8 mouse cellular contexts compared by ENCODE assay signal in genomic region chr11:59526472-59527080, GRCm38 (mm10). TPM values are rescaled to one million over a fixed set of nuclear protein-coding genes. Genes with fewer than 3 reads are reported as not detected.
DNase-seq lines count a peak whose midpoint lies in the region; ATAC-seq and TF ChIP-seq lines count a peak whose summit lies in the region.

Gene Zkscan17, minus strand, starts transcription at chr11:59526751.

- no peak for TF ChIP-seq POLR2A in testis, adult 2 months (IDR thresholded peaks at IDR 0.05; ENCODE audit: control insufficient read depth, low read depth, low read length)

- intact Hi-C loops in left cerebral cortex, postnatal 10 days (cut with DNase I): loop anchor here (2.0 to 10.0 kb wide), 4 partner anchors 41 to 248 kb away; no protein-coding TSS in a partner anchor

- H3K4me1 ChIP-seq in intestine, postnatal 0 days (replicated peaks; ENCODE audit: control insufficient read depth, insufficient read depth, low read length): no peaks in the 10 kb centered on the region
- no peaks in the 10 kb centered on the region; the same call in 1 of the 2 replicates for H3K4me1 ChIP-seq in testis, adult 2 months (ENCODE audit: control insufficient read depth, insufficient read depth, low read length)

- no peak within 1 kb of the TSS for H3K27ac ChIP-seq in intestine, postnatal 0 days (ENCODE audit: low read depth, low read length)
- H3K27ac ChIP-seq in testis, adult 2 months (ENCODE audit: control insufficient read depth, insufficient read depth, low read depth, low read length): no peak within 1 kb of the TSS

- peak in 1 of 2 experiments; percentile 48 for DNase-seq in left cerebral cortex, postnatal 10 days (ENCODE audit: extremely low spot score in 1 of 2, low spot score in 2 of 2)
- no peak for DNase-seq in left cerebral cortex, adult 18-20 months (ENCODE audit: low spot score in 2 of 2)
- peak; percentile 24 for DNase-seq in adrenal gland, postnatal 25 days
- DNase-seq in gastrocnemius, postnatal 4 days (ENCODE audit: low spot score in 2 of 2): no peak
- no peak for DNase-seq in frontal cortex, postnatal 36 days (ENCODE audit: low spot score in 2 of 2)

- no peak within 1 kb of the TSS for H3K9ac ChIP-seq in intestine, postnatal 0 days (ENCODE audit: low read depth, low read length)

- no peak within 1 kb of the TSS for H3K4me3 ChIP-seq in intestine, postnatal 0 days (ENCODE audit: low read depth, low read length)
- no peak within 1 kb of the TSS for H3K4me3 ChIP-seq in testis, adult 2 months (ENCODE audit: control insufficient read depth, low read depth, low read length)

- H3K36me3 ChIP-seq in intestine, postnatal 0 days (ENCODE audit: control insufficient read depth, insufficient read depth): no peaks in the 10 kb centered on the region
- no peaks in the 10 kb centered on the region for H3K36me3 ChIP-seq in testis, adult 2 months (ENCODE audit: control insufficient read depth, insufficient read depth, low read length)

- peak; percentile 54 for TF ChIP-seq CTCF in intestine, postnatal 0 days (IDR thresholded peaks at IDR 0.05; ENCODE audit: low read depth)
- TF ChIP-seq CTCF in testis, adult 2 months (IDR thresholded peaks at IDR 0.05; ENCODE audit: control insufficient read depth, insufficient read depth, insufficient replicate concordance, low read depth, low read length): peak; percentile 36; the same call in 1 of the 2 replicates

- 44% methylated on average over 8 of the region's 8 CpGs for WGBS in intestine, postnatal 0 days

- no peak for ATAC-seq in intestine, postnatal 0 days
- ATAC-seq in megakaryocyte, adult 5-6 weeks (ENCODE audit: poor library complexity, severe bottlenecking): peak; percentile 80

- H3K27me3 ChIP-seq in intestine, postnatal 0 days (replicated peaks; ENCODE audit: control insufficient read depth, insufficient read depth, low read length): no peaks in the 10 kb centered on the region
- H3K27me3 ChIP-seq in testis, adult 2 months (ENCODE audit: control insufficient read depth, insufficient read depth, low read length): no peaks in the 10 kb centered on the region

- no peak within 1 kb of the TSS for H3K4me2 ChIP-seq in intestine, postnatal 0 days (replicated peaks; ENCODE audit: low read depth)

- H3K9me3 ChIP-seq in intestine, postnatal 0 days (ENCODE audit: control insufficient read depth): no peaks in the 10 kb centered on the region

RNA-seq across cellular contexts. Expression of gene Zkscan17, which starts in this region (rescaled TPM):
- total RNA-seq in left cerebral cortex, postnatal 10 days (2021): 10 to 100 TPM; 15.6 to 16.2 TPM
- 10 to 100 TPM in 1 of 2 experiments, 1 to 10 TPM in 1; 8.1 to 11.1 TPM for total RNA-seq in left cerebral cortex, adult 18-20 months (2021)
- 18.8 and 23.9 TPM in 2 replicates for total RNA-seq in adrenal gland, postnatal 25 days (2021)
- total RNA-seq in gastrocnemius, postnatal 4 days (2021): 10 to 100 TPM; 21.1 to 22.0 TPM
- polyA plus RNA-seq in intestine, postnatal 0 days (2015; fragmentation: Nextera tagmentation; extraction: Ambion mirVana): 5.4 and 6.2 TPM in 2 replicates
- total RNA-seq in megakaryocyte, adult 5-6 weeks (2015): 9.0 and 9.4 TPM in 2 replicates
- total RNA-seq in megakaryocyte, adult 5-6 weeks (2017): 7.4 and 13.4 TPM in 2 replicates
- polyA plus RNA-seq in testis, adult 2 months (2012; rRNA removed): 75.9 and 80.8 TPM in 2 replicates

Comparison
In these comparisons a context has a peak if more than half of its experiments do, and no peak if none do; other contexts are left out.
1. RNA of gene Zkscan17 (polyA plus RNA-seq): 75.9 to 80.8 TPM in testis, adult 2 months; 5.4 to 6.2 TPM in intestine, postnatal 0 days; every median in the first group is over 10 times any median in the second.